Mouse (Mus musculus): ENCODE results near the gene BC035044. TPM values are rescaled to one million over a fixed set of nuclear protein-coding genes. Genes with fewer than 3 reads are reported as not detected.

BC035044 gene
- polyA plus RNA-seq, 1 experiment from 2014 or later: 0.65 TPM

GRCm38 (mm10) chr6:128836955-128837334 lies 54.0 kb downstream of the BC035044 start:
- no peak overlapping the region; the same call in 1 of the 2 replicates for H3K27ac ChIP-seq (ENCODE audit: low read length)
- H3K36me3 ChIP-seq (ENCODE audit: insufficient read depth, low read length): no peaks in the 10 kb centered on the region
- H3K9ac ChIP-seq (replicated peaks; ENCODE audit: low read length): peak overlapping the region; percentile 72
- no peaks in the 10 kb centered on the region for H3K9me3 ChIP-seq (ENCODE audit: low read length)
- H3K4me1 ChIP-seq (ENCODE audit: insufficient read depth, low read length): peaks cover 9% of the 10 kb centered on the region
- peak overlapping the region; percentile 62 for H3K4me3 ChIP-seq (ENCODE audit: low read length)
- ATAC-seq (ENCODE audit: low FRiP score, low TSS enrichment): no peak
- no peaks in the 10 kb centered on the region for H3K27me3 ChIP-seq (ENCODE audit: insufficient read depth, low read length)
- peak overlapping the region; percentile 56 for H3K4me2 ChIP-seq (replicated peaks; ENCODE audit: low read depth, low read length)
- WGBS: 83% methylated on average over 6 of the region's 6 CpGs

DNA sequence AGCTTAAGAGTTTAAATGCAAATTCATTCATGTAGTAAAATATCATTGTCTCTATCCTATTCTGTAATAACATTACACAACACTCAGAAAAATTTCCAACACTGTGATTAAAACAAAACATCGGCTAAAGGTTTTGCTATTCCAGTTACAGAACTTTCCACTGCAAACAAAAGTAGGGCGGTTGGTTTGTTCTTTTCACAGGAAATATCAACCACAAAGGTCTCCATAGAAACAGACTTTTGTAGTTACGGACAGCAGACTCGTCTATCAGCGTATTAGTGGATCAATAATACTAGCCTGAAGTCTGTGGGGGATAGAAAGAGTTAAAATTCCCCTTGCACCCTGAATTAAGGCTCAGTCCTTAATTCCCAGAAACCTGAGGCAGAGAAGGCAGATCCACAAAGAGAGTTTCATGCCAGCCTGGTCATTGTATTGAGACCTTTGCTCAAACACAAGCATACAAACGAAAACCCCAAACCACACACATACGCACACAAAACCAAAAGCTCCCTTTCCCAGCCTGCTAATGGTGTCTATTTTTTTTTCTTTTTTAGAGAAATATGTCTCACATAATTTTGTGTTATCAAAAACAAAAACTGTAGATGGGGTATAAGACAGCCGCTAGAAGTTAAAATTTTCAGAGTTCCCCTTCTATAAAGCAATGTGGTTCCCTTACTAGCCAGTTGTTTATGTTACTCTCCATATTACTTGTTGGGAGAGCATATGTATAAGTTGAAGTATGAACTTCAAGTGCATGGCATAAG lies 54.6 kb downstream of the BC035044 start:
- 89% methylated on average over 8 of the region's 8 CpGs for WGBS
- H3K4me1 ChIP-seq (ENCODE audit: insufficient read depth, low read length): peaks cover 7% of the 10 kb centered on the region; the same call in 1 of the 2 replicates
- ATAC-seq (ENCODE audit: low FRiP score, low TSS enrichment): no peak
- no peaks in the 10 kb centered on the region for H3K27me3 ChIP-seq (ENCODE audit: insufficient read depth, low read length)
- H3K4me2 ChIP-seq (replicated peaks; ENCODE audit: low read depth, low read length): no peak overlapping the region
- no peaks in the 10 kb centered on the region for H3K9me3 ChIP-seq (ENCODE audit: low read length)
- H3K9ac ChIP-seq (replicated peaks; ENCODE audit: low read length): no peak overlapping the region
- H3K36me3 ChIP-seq (ENCODE audit: insufficient read depth, low read length): no peaks in the 10 kb centered on the region
- H3K4me3 ChIP-seq (ENCODE audit: low read length): no peak overlapping the region
- H3K27ac ChIP-seq (ENCODE audit: low read length): no peak overlapping the region

DNA sequence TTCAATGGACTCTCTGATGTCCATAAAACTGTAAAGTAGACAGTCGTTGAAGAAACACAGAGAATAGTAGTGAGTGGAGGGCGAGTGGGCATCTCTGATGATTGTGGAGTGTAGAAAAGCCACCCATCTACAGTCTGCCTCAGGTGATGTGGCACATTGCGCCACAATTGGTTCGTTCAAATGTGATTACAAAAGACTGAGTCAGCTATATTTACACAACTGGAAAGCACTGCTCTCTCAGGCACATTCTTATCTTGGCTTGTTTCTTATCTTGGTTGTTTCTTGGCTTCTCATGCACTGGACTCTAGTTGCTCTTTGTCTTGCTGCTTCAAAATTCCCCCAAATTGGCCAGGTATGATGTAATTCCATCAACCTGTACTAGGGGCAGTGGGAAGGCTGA lies 55.4 kb downstream of the BC035044 start:
- WGBS: 91% methylated on average over 4 of the region's 4 CpGs
- Histone ChIP-seq H3K27ac (ENCODE audit: low read length) (no peak overlapping the region), H3K4me1 (ENCODE audit: insufficient read depth, low read length) (peaks cover 7% of the 10 kb centered on the region; the same call in 1 of the 2 replicates), H3K27me3 (ENCODE audit: insufficient read depth, low read length) (no peaks in the 10 kb centered on the region), H3K4me3 (ENCODE audit: low read length) (no peak overlapping the region), H3K4me2 (replicated peaks; ENCODE audit: low read depth, low read length) (no peak overlapping the region), H3K36me3 (ENCODE audit: insufficient read depth, low read length) (no peaks in the 10 kb centered on the region), H3K9ac (replicated peaks; ENCODE audit: low read length) (no peak overlapping the region), H3K9me3 (ENCODE audit: low read length) (no peaks in the 10 kb centered on the region)
- ATAC-seq (ENCODE audit: low FRiP score, low TSS enrichment): no peak

GRCm38 (mm10) chr6:128833046-128833445 lies 57.9 kb downstream of the BC035044 start:
- Histone ChIP-seq H3K27ac (ENCODE audit: low read length) (no peak overlapping the region), H3K4me1 (ENCODE audit: insufficient read depth, low read length) (peaks cover 7% of the 10 kb centered on the region; the same call in 1 of the 2 replicates), H3K9me3 (ENCODE audit: low read length) (no peaks in the 10 kb centered on the region), H3K4me3 (ENCODE audit: low read length) (no peak overlapping the region), H3K4me2 (replicated peaks; ENCODE audit: low read depth, low read length) (no peak overlapping the region), H3K9ac (replicated peaks; ENCODE audit: low read length) (no peak overlapping the region), H3K36me3 (ENCODE audit: insufficient read depth, low read length) (no peaks in the 10 kb centered on the region), H3K27me3 (ENCODE audit: insufficient read depth, low read length) (no peaks in the 10 kb centered on the region)
- ATAC-seq (ENCODE audit: low FRiP score, low TSS enrichment): no peak
- WGBS: 77% methylated on average over 10 of the region's 10 CpGs

DNA sequence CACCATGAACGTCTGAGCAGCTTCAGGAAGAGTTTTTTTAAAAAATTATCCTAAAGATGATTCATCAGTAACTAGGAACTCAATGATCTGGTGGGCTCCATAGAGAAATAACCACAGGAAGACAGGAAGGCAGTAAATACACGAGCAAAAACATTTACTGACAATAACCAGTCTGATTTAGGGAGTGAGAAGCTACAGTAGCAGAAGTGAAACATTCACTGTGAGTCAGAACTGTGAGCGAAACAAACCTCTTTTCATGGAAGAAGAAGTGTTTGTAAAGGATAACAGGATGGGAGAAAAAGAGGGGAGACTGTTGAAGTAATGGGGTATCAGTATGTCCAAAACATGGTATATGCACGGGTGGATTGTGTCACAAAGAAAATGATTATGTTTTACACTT lies 61.1 kb downstream of the BC035044 start:
- Histone ChIP-seq H3K4me3 (ENCODE audit: low read length) (no peak overlapping the region), H3K4me2 (replicated peaks; ENCODE audit: low read depth, low read length) (no peak overlapping the region), H3K36me3 (ENCODE audit: insufficient read depth, low read length) (no peaks in the 10 kb centered on the region), H3K9ac (replicated peaks; ENCODE audit: low read length) (no peak overlapping the region), H3K27me3 (ENCODE audit: insufficient read depth, low read length) (no peaks in the 10 kb centered on the region), H3K4me1 (ENCODE audit: insufficient read depth, low read length) (no peaks in the 10 kb centered on the region), H3K9me3 (ENCODE audit: low read length) (no peaks in the 10 kb centered on the region), H3K27ac (ENCODE audit: low read length) (no peak overlapping the region)
- 48% methylated on average over 4 of the region's 4 CpGs for WGBS
- ATAC-seq (ENCODE audit: low FRiP score, low TSS enrichment): no peak

DNA sequence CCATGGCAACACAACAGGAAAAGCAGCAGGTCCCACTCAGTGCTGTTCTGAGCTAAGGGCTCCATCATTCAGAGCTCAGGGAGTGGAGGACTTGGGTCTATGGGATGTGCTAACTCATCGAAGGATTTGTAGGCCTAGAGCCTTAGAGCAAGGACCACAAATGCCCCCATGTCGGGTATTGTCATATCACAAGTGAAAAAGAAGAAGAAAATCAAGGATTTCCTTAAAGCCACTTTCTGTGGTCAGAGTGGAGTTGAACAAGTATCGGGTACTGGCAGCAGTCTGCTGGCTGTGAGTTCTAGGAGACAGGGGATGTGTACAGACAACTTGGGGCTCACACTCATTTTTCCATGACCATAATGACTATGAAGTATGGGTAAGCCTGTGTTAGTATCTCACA lies 64.1 kb downstream of the BC035044 start:
- H3K27me3 ChIP-seq (ENCODE audit: insufficient read depth, low read length): no peaks in the 10 kb centered on the region
- H3K27ac ChIP-seq (ENCODE audit: low read length): no peak overlapping the region
- no peaks in the 10 kb centered on the region for H3K9me3 ChIP-seq (ENCODE audit: low read length)
- H3K4me1 ChIP-seq (ENCODE audit: insufficient read depth, low read length): no peaks in the 10 kb centered on the region
- no peak overlapping the region for H3K4me3 ChIP-seq (ENCODE audit: low read length)
- no peak for ATAC-seq (ENCODE audit: low FRiP score, low TSS enrichment)
- H3K36me3 ChIP-seq (ENCODE audit: insufficient read depth, low read length): no peaks in the 10 kb centered on the region
- no peak overlapping the region for H3K9ac ChIP-seq (replicated peaks; ENCODE audit: low read length)
- 91% methylated on average over 3 of the region's 3 CpGs for WGBS
- H3K4me2 ChIP-seq (replicated peaks; ENCODE audit: low read depth, low read length): no peak overlapping the region

GRCm38 (mm10) chr6:128826132-128826531 lies 64.8 kb downstream of the BC035044 start, which contains the start of the genes Gm44511 and Klrb1b:
Gene Gm44511 (minus strand): TSS chr6:128826315.
Gene Klrb1b (minus strand): TSS chr6:128826331.
- whole genome bisulfite sequencing: 85% methylated on average over 6 of the region's 6 CpGs
- Histone ChIP-seq H3K4me1 (ENCODE audit: insufficient read depth, low read length) (no peaks in the 10 kb centered on the region), H3K4me2 (replicated peaks; ENCODE audit: low read depth, low read length) (no peak within 1 kb of the TSS), H3K9me3 (ENCODE audit: low read length) (no peaks in the 10 kb centered on the region), H3K27me3 (ENCODE audit: insufficient read depth, low read length) (no peaks in the 10 kb centered on the region), H3K36me3 (ENCODE audit: insufficient read depth, low read length) (no peaks in the 10 kb centered on the region), H3K4me3 (ENCODE audit: low read length) (no peak within 1 kb of the TSS), H3K9ac (replicated peaks; ENCODE audit: low read length) (no peak within 1 kb of the TSS), H3K27ac (ENCODE audit: low read length) (no peak within 1 kb of the TSS)
- no peak for ATAC-seq (ENCODE audit: low FRiP score, low TSS enrichment)

GRCm38 (mm10) chr6:128818083-128818802 lies 72.7 kb downstream of the BC035044 start:
- H3K27ac ChIP-seq (ENCODE audit: low read length): no peak overlapping the region
- no peaks in the 10 kb centered on the region for H3K4me1 ChIP-seq (ENCODE audit: insufficient read depth, low read length)
- H3K9ac ChIP-seq (replicated peaks; ENCODE audit: low read length): no peak overlapping the region
- H3K4me2 ChIP-seq (replicated peaks; ENCODE audit: low read depth, low read length): no peak overlapping the region
- WGBS: 80% methylated on average over 4 of the region's 4 CpGs
- no peak for ATAC-seq (ENCODE audit: low FRiP score, low TSS enrichment)
- no peaks in the 10 kb centered on the region for H3K9me3 ChIP-seq (ENCODE audit: low read length)
- H3K4me3 ChIP-seq (ENCODE audit: low read length): no peak overlapping the region
- no peaks in the 10 kb centered on the region for H3K27me3 ChIP-seq (ENCODE audit: insufficient read depth, low read length)
- no peaks in the 10 kb centered on the region for H3K36me3 ChIP-seq (ENCODE audit: insufficient read depth, low read length)

- no peaks in the 10 kb centered on the region for H3K4me1 ChIP-seq (ENCODE audit: insufficient read depth, low read length)
- ATAC-seq (ENCODE audit: low FRiP score, low TSS enrichment): no peak
- H3K27me3 ChIP-seq (ENCODE audit: insufficient read depth, low read length): no peaks in the 10 kb centered on the region
- no peak overlapping the region for H3K27ac ChIP-seq (ENCODE audit: low read length)
- H3K36me3 ChIP-seq (ENCODE audit: insufficient read depth, low read length): no peaks in the 10 kb centered on the region
- H3K9ac ChIP-seq (replicated peaks; ENCODE audit: low read length): no peak overlapping the region
- 86% methylated on average over 5 of the region's 5 CpGs for WGBS
- no peak overlapping the region for H3K4me3 ChIP-seq (ENCODE audit: low read length)
- H3K9me3 ChIP-seq (ENCODE audit: low read length): no peaks in the 10 kb centered on the region
- H3K4me2 ChIP-seq (replicated peaks; ENCODE audit: low read depth, low read length): no peak overlapping the region
Measured at GRCm38 (mm10) chr6:128808532-128808931, 82.4 kb downstream of the BC035044 start.

GRCm38 (mm10) chr6:128807021-128807420 lies 83.9 kb downstream of the BC035044 start:
- no peaks in the 10 kb centered on the region for H3K9me3 ChIP-seq (ENCODE audit: low read length)
- H3K9ac ChIP-seq (replicated peaks; ENCODE audit: low read length): no peak overlapping the region
- no peak overlapping the region for H3K4me3 ChIP-seq (ENCODE audit: low read length)
- WGBS: 77% methylated on average over 3 of the region's 3 CpGs
- H3K27me3 ChIP-seq (ENCODE audit: insufficient read depth, low read length): no peaks in the 10 kb centered on the region
- no peaks in the 10 kb centered on the region for H3K4me1 ChIP-seq (ENCODE audit: insufficient read depth, low read length)
- H3K4me2 ChIP-seq (replicated peaks; ENCODE audit: low read depth, low read length): no peak overlapping the region
- no peaks in the 10 kb centered on the region for H3K36me3 ChIP-seq (ENCODE audit: insufficient read depth, low read length)
- ATAC-seq (ENCODE audit: low FRiP score, low TSS enrichment): no peak
- no peak overlapping the region for H3K27ac ChIP-seq (ENCODE audit: low read length)
